Mouse (Mus musculus) layer of hippocampus, adult 11-12 months (tissue): ENCODE results near the gene Nxf1.
A peak's percentile ranks its signal among the peaks of the same experiment; 100 is the strongest.

Source experiments
- DNase-seq: peaks from one replicate; pipeline ENCODE4 v3.0.0; 2022; ENCODE audit warnings: low spot score

Nxf1 gene

GRCm38 (mm10) chr19:8819596-8820423, 62.9 kb downstream of the Nxf1 start, which contains the start of gene Hnrnpul2:
TSS of gene Hnrnpul2 (plus strand) at chr19:8820010.
- DNase-seq: peak; percentile 98
